Mouse (Mus musculus): ENCODE measurements around the gene Ccdc15. TPM values are rescaled to one million over a fixed set of nuclear protein-coding genes. Genes with fewer than 3 reads are reported as not detected.
A peak's percentile ranks its signal among the peaks of the same experiment; 100 is the strongest.
"Not testable (repeated sequence)": the region's sequence is repeated elsewhere in the genome, so short reads cannot be mapped to it uniquely, and the experiment has no call there.

The Ccdc15 gene
- polyA plus RNA-seq, 1 experiment = 1.4 TPM

DNA sequence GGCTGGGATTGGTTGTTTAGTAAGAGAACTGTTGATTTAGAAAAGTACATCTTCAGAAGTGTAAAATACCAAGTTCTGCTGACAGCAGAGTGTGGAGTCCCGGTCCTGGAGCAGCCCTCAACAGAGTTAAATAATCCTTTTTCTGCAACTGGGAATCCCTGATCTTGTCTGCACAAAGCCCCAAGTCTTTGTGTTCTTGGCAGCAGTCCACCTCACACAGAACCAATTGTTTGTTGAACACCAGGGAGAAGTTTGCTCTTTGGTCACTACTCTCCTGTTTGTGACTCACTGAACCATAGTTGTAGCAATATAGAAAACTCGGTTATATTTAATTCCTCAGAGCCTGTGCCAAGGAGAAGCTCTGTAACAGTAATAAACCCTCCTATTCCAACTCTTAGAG, 3.0 kb upstream of the Ccdc15 start:
- DNase-seq (ENCODE audit: low spot score) = no peak

- DNase-seq (ENCODE audit: low spot score) = no peak
These were observed 818 bp upstream of the Ccdc15 start for GRCm38 (mm10) chr9:37349050-37349449.

DNA sequence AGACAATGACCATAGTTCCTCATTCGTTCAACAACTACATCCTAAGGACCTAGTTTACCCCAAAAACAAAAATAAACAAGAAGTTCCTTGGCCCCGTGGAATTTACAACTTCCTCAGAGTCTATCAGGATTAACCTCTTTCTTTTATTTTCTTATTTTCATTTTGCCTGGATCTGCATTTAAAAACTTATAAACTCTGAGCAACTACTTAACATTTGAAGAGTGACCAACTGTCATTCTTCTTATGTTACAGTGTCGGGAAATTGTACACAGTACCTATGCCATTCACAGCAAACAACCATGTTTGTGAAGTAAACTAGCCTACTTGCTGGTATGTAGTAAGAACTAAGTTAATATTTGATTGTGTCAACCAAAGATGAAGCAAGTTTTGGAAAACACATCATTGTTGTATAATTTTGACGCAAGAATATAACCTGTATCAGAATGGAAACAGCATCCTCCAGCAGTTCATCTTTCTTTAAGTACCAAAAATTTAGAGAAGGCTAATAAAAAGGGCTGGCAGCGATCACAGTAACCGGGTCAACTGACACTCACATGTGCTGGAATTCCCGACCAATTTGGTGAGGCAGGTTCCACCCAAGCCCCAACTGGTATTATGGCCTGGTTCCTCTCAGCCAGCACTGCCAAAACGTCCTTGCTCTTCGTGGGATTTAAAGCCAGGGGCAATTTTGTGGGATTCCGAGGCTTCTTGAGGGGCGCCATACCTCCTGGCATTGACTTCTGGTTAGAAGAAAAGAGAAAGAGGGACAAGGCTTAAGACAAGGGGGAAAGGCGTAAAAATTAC, 846 bp downstream of the Ccdc15 start:
- DNase-seq (ENCODE audit: low spot score) = no peak

- no peak for DNase-seq (ENCODE audit: low spot score)
These were observed 2.8 kb downstream of the Ccdc15 start for GRCm38 (mm10) chr9:37345406-37345805.

DNA sequence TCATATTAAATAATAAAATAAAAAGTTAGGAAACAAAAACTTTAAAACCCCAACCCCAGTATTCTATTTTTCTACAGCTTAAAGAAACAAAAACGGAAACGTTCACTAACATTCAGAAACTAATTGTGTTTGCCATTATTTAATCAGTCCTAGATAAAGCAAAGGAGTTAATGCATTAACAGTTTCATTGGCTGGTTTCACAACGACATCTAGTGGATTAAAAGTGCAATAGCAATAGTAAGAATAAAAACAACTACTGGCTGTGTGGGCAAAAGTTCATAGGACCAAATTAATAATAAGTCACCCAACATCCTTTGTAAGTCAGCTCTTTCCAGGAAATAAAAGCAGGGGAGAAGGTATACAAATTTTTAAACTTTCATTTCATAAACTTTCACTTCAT, 18.8 kb downstream of the Ccdc15 start:
- DNase-seq (ENCODE audit: low spot score) = no peak

GRCm38 (mm10) chr9:37301720-37302119, 46.5 kb downstream of the Ccdc15 start:
- no peak for DNase-seq (ENCODE audit: low spot score)

DNA sequence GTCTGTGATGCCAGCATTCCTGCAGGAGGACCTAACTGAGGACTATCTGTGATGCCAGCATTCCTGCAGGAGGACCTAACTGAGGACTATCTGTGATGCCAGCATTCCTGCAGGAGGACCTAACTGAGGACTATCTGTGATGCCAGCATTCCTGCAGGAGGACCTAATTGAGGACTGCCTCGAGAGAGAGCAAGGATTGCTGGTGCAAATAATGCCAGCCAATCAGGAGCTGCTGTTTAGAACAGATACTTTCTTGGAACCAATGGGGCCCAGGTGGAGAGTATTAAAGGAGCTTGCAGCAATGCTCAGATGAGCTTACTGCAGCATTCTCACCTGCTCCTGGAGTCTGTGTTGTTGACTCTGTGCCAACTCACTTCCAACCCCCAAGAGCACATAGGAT, 47.7 kb downstream of the Ccdc15 start:
- DNase-seq (ENCODE audit: low spot score) = not testable (repeated sequence)

- no peak for DNase-seq (ENCODE audit: low spot score)
These were observed 52.6 kb downstream of the Ccdc15 start for GRCm38 (mm10) chr9:37295586-37295985.

DNA sequence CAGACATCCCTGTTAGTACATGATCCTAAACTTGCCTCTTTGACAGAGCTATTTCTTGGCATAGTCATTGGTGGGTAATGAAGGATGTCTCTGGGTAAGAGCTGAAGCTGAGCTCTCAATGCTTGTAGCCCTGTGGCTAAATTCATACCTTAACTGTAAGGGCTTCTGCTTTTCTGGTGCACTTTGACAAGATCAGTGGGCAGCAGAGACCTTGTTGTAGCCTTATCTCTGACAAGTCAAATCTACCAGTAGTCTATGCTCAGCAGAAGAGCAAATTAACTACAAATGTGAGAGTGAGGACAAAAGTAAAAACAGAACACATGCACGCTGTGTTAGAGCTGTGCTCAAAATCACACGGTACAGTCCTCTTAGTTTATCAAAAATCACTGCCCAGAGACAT, 81.6 kb downstream of the Ccdc15 start:
- no peak for DNase-seq (ENCODE audit: low spot score)

- DNase-seq (ENCODE audit: low spot score) = no peak
These were observed 92.4 kb downstream of the Ccdc15 start for GRCm38 (mm10) chr9:37255889-37256225.

DNA sequence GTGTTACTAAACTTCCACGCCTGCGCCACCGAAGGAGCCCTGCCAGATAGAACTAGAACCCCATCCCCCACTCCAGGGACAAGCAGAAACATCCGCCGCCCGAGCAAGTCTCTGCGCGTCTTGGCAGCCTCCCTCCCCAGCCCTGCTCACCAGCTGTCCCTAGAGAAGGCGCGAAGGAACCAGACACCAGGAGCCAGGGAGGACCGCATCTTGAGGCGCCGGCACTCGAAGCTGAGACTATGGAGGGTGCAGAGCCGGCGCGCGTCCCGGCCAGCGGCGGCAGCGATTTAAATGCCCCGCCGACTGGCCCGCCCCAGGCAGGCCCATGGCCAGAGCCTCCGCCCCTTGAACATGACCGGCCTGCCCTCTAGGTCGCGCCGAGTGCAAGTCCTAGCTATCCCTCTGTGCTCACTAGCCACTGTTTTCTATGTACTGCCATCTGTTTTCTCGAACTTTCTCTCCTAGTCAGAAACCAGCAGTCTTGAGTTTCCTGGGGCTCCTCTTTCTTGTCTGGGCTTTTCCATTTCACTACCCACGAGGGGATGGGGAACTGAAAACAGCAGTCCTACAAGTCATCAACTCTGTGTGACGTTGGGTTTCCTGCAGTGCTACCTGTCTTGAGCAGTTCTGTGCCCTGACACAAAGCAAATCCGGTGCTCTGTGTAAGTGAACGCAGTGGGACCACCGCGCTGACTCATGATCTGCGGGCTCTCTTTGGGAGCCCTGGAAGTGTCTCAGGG, 92.9 kb downstream of the Ccdc15 start, which contains the start of gene Slc37a2:
Slc37a2 (minus strand) TSS at position 590 of the 740 bp plus-strand sequence.
- peak; percentile 60 for DNase-seq (ENCODE audit: low spot score)

DNA sequence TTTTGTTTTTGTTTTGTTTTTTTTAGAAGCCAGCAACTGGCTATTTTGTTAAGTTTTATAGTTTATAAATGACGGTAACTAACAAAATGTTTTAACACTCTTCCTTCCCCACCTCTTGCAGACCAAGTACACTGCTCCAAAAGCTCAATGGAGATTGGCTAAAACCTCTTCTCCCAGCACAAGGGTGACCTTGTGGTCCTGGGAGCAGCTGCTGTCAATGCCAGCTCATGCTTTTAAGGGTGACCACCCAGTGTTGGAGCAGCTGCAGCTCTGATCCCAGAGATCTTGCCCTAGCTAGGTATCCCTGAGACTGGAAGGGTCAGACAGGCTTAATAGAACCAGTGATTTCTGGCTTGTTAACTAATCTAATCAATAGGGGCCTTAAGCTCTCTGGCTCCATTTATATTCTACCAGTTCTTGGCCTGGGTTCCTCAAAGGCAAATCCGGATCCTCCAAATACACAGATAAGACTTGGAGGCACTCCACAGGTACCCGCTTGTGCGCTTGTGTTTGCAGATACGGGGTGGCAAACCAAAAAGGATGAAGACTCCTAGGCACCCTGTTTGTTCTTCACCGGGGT, 93.6 kb downstream of the Ccdc15 start:
- no peak for DNase-seq (ENCODE audit: low spot score)

- DNase-seq (ENCODE audit: low spot score) = no peak
These were observed 97.6 kb downstream of the Ccdc15 start for GRCm38 (mm10) chr9:37250631-37251030.

DNA sequence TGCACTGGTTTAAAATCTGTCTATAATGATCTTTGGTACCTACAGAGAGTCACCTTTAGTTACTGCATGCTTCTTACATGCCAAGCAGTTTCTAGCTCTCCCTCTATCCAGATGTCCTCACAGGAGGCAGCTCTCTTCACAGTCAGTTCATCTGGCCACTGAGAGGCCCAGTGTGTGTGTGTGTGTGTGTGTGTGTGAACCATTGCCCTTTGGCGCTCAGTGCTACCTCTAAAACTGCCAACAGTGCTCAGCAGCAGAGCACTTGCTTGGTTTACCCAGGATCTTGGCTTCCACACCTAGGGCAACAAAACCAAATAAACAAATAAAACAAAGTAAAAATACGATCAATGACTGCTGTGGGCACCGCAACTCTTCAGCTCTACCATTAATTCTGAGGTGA, 98.3 kb downstream of the Ccdc15 start:
- no peak for DNase-seq (ENCODE audit: low spot score)

GRCm38 (mm10) chr9:37248381-37248906, 99.8 kb downstream of the Ccdc15 start:
- DNase-seq (ENCODE audit: low spot score) = no peak

GRCm38 (mm10) chr9:37247429-37247828, 100.8 kb downstream of the Ccdc15 start:
- no peak for DNase-seq (ENCODE audit: low spot score)

DNA sequence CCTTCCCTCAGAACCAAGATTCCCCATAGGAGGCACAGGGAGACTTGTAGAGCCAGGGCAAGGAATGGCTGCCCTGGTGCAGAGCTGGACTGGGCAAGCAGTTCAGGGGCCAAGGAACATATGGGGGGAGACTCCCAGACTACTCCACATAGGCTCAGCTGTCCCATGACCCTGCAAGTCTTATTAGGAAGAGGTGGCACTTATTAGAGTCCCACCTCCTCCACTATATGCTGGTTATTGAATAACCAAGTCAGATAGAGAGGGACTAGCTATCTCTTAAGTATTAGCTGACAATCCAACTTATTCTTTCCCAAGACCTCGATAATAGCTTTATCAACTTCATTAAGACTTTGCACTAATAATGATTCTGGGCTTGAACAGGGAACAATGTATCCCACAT, 102.4 kb downstream of the Ccdc15 start:
- no peak for DNase-seq (ENCODE audit: low spot score)

DNA sequence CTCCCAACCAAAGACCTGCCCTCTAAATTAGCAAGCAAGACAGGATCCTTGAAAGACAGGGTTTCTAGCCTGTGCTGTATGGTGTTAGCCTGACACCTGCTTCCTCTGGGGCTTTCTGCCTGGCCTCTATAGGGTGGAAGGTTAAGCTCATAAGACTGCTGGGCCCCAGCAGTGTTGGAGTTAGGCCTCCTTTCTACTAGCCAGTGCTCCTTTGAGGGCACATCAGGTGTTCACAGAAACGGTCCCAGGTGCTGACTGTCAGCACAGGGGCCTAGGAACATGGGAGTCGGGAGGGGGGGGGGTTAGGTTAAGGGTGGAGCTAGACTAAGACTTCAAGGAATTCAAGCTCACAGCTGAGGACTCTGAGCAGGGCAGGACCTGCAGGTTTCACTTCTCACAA, 102.8 kb downstream of the Ccdc15 start:
- DNase-seq (ENCODE audit: low spot score) = no peak

DNA sequence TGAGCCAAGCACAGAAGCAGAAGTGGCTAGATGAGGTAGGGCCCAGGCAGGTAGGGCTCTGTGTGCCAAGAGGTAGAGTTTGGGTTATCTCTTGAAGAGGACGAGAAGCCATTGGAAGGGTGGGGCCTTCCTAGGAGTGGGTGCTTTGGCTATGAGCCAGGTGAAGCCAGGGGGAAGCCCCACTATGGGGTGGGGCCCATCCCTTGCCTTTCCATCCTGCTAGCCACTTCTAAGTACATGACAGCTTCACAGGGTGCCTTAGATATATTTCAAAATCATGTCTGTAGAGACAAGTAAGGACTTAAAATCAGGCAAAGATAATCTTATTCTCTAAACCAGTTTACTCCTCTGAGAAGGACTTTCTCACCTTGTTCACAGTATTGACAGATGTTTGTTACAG, 103.6 kb downstream of the Ccdc15 start:
- DNase-seq (ENCODE audit: low spot score) = no peak

DNA sequence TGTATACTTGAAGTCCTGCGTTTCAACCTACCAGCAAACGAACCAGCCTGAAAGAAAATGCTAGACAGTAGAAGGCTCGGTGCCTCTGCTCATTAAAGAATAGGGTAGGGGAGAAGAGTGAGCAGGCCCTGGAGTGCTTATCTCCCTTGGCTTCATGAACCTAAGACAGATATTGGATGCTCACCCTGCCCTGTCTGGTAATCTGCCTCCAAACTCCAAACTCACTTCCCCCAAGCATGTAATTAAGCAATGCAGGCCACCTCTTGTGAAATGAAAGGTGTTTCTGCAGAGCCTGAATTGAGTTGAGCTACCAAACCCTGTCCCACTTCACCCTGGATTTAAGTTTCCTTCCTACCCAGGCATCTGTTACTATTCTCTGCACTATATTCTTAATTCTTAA, 105.5 kb downstream of the Ccdc15 start:
- no peak for DNase-seq (ENCODE audit: low spot score)

GRCm38 (mm10) chr9:37235951-37236737, 112.1 kb downstream of the Ccdc15 start:
- DNase-seq (ENCODE audit: low spot score) = no peak

All from urinary bladder, adult 2 months (tissue).